Mouse (Mus musculus): ENCODE measurements around the gene Prkce.

GRCm38 (mm10) chr17:86276381-86276780 lies 108.8 kb downstream of the Prkce start:
- no peak for TF ChIP-seq CTCF (IDR thresholded peaks at IDR 0.05; ENCODE audit: insufficient read depth, low read depth, low read length)
- TF ChIP-seq POLR2A (IDR thresholded peaks at IDR 0.05; ENCODE audit: insufficient read depth, low read depth, low read length): no peak
